Mouse (Mus musculus) intestine, embryonic 14.5 days (tissue): ENCODE measurements at regions not wholly inside any gene's neighbourhood (a gene's known extent, or its start where the extent isn't known, plus 50 kb on each side); places are given as distances from the start of the nearest gene placed in this dataset.

Experiments
- ATAC-seq: fragments of 200-750 bp; cut with Nextera tagmentation; replicated peaks from 2 replicates; pipeline ENCODE4 v1.8.0; 2017; ENCODE audit warnings: low read depth, moderate number of reproducible peaks, moderate TSS enrichment, moderate library complexity; ENCODE audit not compliant: low FRiP score, low TSS enrichment
- DNase-seq: peaks from one replicate; pipeline ENCODE4 v3.0.0-alpha.2; 2018; ENCODE audit warnings: low spot score
- H3K27ac ChIP-seq: fragments of 300-500 bp; sonication (generic); 2 replicates; pipeline ENCODE4 v1.5.1; 2014; ENCODE audit warnings: low read depth, mild to moderate bottlenecking, control low read depth
- H3K27me3 ChIP-seq: fragments of 300-500 bp; sonication (generic); replicated peaks from 2 replicates; pipeline ENCODE4 v1.6.1; 2014; ENCODE audit warnings: low read length, control low read depth; ENCODE audit not compliant: control insufficient read depth, insufficient read depth
- H3K36me3 ChIP-seq: fragments of 300-500 bp; sonication (generic); 2 replicates; pipeline ENCODE4 v1.6.1; 2014; ENCODE audit warnings: low read length, control low read depth; ENCODE audit not compliant: control insufficient read depth, insufficient read depth
- H3K4me1 ChIP-seq: fragments of 300-500 bp; sonication (generic); replicated peaks from 2 replicates; pipeline ENCODE4 v1.6.1; 2014; ENCODE audit warnings: low read length, control low read depth, mixed read lengths; ENCODE audit not compliant: control insufficient read depth, insufficient read depth
- H3K4me2 ChIP-seq: fragments of 300-500 bp; sonication (generic); 2 replicates; pipeline ENCODE4 v1.6.1; 2014; ENCODE audit warnings: low read length
- H3K4me3 ChIP-seq: fragments of 300-500 bp; sonication (generic); 2 replicates; pipeline ENCODE4 v1.5.1; 2014; ENCODE audit warnings: low read depth, low read length, control low read depth, mixed read lengths
- H3K9ac ChIP-seq: fragments of 300-500 bp; sonication (generic); 2 replicates; pipeline ENCODE4 v1.6.1; 2014; ENCODE audit warnings: mild to moderate bottlenecking, low read length
- H3K9me3 ChIP-seq: fragments of 300-500 bp; sonication (generic); 2 replicates; pipeline ENCODE4 v1.6.1; 2016; ENCODE audit warnings: low read length, control low read depth; ENCODE audit not compliant: control insufficient read depth
- WGBS: fragments of 180-500 bp; shearing (Covaris S2); extraction: QIAGEN DNeasy Blood & Tissue Kit; methylation state at CpG from one replicate; pipeline ENCODE4 v1.1.7; 2014; 5-methylcytosine and 5-hydroxymethylcytosine counted together

DNA sequence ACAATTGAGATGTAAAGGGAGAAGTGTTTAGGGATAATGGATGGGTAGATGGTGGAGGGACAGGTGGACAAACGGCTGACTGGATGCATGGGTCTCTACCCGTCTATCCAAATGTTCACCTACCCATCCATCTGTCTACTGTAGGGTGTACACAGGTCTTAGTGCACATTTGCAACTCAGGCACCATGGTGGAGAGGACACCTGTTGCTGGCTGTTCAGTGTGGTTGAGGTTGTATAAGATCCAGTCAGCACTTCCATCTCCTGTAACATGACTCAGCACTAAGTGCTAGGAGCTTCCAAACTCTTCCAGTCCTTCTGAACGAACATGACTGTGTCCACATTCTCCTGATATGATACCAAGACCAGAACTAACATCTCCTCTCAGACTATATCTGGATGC lies 158.0 kb downstream of the Auh start:
- no peak overlapping the region for H3K4me3 ChIP-seq
- WGBS: 83% methylated on average over 3 of the region's 3 CpGs
- H3K9me3 ChIP-seq: no peaks in the 10 kb centered on the region
- no peaks in the 10 kb centered on the region for H3K27me3 ChIP-seq
- no peak for DNase-seq
- no peak for ATAC-seq
- H3K9ac ChIP-seq: no peak overlapping the region
- H3K27ac ChIP-seq: no peak overlapping the region
- 0 out of 2 replicates have a peak, but pooled peaks cover 8% of the 10 kb centered on the region for H3K4me1 ChIP-seq
- no peak overlapping the region for H3K4me2 ChIP-seq
- no peaks in the 10 kb centered on the region for H3K36me3 ChIP-seq

DNA sequence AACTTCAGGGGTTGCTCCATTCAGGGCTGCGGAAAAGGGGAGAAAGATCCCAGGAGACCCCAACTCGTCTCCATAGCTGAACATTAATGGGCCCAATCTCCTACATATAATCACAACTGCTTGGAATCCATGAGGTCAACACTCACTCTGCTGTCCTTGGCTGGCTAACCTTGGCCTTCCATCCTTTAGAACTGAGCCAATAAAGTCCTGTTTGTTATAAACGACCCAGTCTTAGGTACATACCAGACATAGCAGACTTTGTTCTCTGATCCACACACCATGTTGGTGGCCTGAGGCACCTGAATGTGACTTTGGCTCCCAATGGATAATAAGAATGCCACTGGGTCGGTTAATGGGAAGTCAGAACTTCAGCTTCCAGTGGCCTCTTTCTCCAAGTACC lies 157.4 kb downstream of the Auh start:
- Histone ChIP-seq H3K27me3 (no peaks in the 10 kb centered on the region), H3K27ac (no peak overlapping the region), H3K9ac (no peak overlapping the region), H3K4me2 (no peak overlapping the region), H3K9me3 (no peaks in the 10 kb centered on the region), H3K4me3 (no peak overlapping the region), H3K4me1 (0 out of 2 replicates have a peak, but pooled peaks cover 8% of the 10 kb centered on the region), H3K36me3 (no peaks in the 10 kb centered on the region)
- ATAC-seq (no peak), DNase-seq (no peak)
- WGBS: 87% methylated on average over 4 of the region's 4 CpGs

DNA sequence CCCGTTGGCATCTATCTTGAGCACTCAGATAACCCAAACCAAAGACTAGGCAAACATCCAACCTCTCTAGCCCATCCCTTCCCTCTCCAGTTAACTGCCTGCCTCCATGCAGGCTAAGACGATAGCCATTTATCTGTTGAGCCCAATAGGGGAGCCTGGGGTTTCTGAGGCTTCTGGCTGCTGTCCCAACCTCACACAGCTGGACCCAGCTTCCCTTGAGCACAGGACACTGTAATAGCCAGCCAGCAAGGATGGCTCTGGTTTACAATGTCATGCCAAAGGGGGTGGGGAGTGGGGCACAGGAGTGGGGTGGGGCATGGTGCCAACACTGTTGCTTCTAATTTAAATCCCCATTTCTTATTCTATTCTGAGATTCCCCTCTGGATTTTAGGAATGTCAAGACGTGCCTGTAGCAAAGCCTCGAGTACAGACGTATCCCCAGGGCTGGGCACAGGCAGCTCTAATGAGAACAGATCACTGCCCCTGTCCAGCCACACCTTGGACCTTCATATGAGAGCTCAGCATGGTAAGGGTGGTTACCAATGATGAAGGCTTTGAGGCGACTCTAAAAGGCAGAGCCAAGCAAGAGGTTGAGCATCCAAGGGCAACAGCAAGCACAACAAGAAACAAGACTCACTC lies 152.0 kb downstream of the Auh start:
- DNase-seq (no peak), ATAC-seq (no peak)
- Histone ChIP-seq H3K9ac (no peak overlapping the region), H3K4me2 (no peak overlapping the region), H3K4me3 (no peak overlapping the region), H3K4me1 (peaks cover 5% of the 10 kb centered on the region; the same call in 1 of the 2 replicates), H3K36me3 (no peaks in the 10 kb centered on the region), H3K9me3 (no peaks in the 10 kb centered on the region), H3K27me3 (no peaks in the 10 kb centered on the region), H3K27ac (no peak overlapping the region)
- 61% methylated on average over 6 of the region's 6 CpGs for WGBS

DNA sequence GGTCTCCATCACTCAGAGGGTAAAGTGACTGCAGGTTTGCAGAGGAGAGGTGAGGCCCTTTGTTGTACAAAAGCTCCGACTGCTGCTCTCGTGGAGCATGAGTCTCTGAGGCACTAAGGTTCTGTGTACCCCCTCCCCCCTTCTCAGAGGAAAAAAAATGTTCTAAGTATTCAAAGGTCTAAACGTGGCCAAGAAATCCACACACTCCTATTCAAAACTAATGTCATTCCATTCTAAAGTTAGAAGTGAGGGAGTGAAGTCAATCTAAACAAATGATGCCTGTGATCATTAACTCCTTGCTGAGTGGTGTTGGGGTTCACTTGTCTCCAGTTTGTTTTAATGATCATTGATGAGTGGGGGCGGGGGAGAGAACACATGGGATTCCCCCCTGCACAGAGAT lies 150.6 kb downstream of the Auh start:
- Histone ChIP-seq H3K36me3 (no peaks in the 10 kb centered on the region), H3K9me3 (no peaks in the 10 kb centered on the region), H3K9ac (no peak overlapping the region), H3K27me3 (no peaks in the 10 kb centered on the region), H3K4me2 (no peak overlapping the region), H3K4me1 (peaks cover 5% of the 10 kb centered on the region; the same call in 1 of the 2 replicates), H3K27ac (no peak overlapping the region), H3K4me3 (no peak overlapping the region)
- ATAC-seq (no peak), DNase-seq (no peak)
- 20% methylated on average over 4 of the region's 4 CpGs for WGBS
